Mouse (Mus musculus) neural tube, embryonic 14.5 days (tissue): ENCODE measurements around the gene Tacc3. TPM values are rescaled to one million over a fixed set of nuclear protein-coding genes. Genes with fewer than 3 reads are reported as not detected.

Source experiments
- polyA plus RNA-seq: library from polyadenylated mRNA; unstranded; fragments of >200 nt; fragmentation: Nextera tagmentation; extraction: Ambion mirVana; gene quantifications from 2 replicates; pipeline ENCODE4 v1.2.1, GENCODE M21; 2014

Tacc3 gene
- polyA plus RNA-seq, 1 experiment from 2014 or later: 18.7 TPM

Other genes starting within 250 kb of the Tacc3 start
- gene Nkx1-1, start 224.2 kb upstream of the Tacc3 start, polyA plus RNA-seq: 0.44 and 0.74 TPM in 2 replicates
- gene Fam53a, start 28.5 kb upstream of the Tacc3 start, polyA plus RNA-seq: 26.8 and 35.0 TPM in 2 replicates
- gene Gm9903, start 28.2 kb upstream of the Tacc3 start, polyA plus RNA-seq: 0.60 and 0.89 TPM in 2 replicates
- gene Slbp, start 5.6 kb upstream of the Tacc3 start, polyA plus RNA-seq: 116 and 118 TPM in 2 replicates
- 27.4 and 27.6 TPM in 2 replicates for gene Tmem129, start 288 bp downstream of the Tacc3 start, polyA plus RNA-seq
- 39.5 and 42.7 TPM in 2 replicates for gene Fgfr3, start 63.5 kb downstream of the Tacc3 start, polyA plus RNA-seq
- gene Letm1, start 124.7 kb downstream of the Tacc3 start, polyA plus RNA-seq: 67.0 and 69.5 TPM in 2 replicates
- 104 and 109 TPM in 2 replicates for gene Nsd2, start 162.6 kb downstream of the Tacc3 start, polyA plus RNA-seq